Mouse (Mus musculus) hindbrain, embryonic 13.5 days (tissue): ENCODE results near the gene Col4a4. TPM values are rescaled to one million over a fixed set of nuclear protein-coding genes. Genes with fewer than 3 reads are reported as not detected.
A peak's percentile ranks its signal among the peaks of the same experiment; 100 is the strongest.

Experiments used
- ATAC-seq: fragments of 200-750 bp; cut with Nextera tagmentation; 2 replicates; pipeline ENCODE4 v1.8.0; 2017; ENCODE audit warnings: moderate TSS enrichment; ENCODE audit not compliant: low FRiP score
- H3K27ac ChIP-seq: fragments of 300-500 bp; sonication (generic); 2 replicates; pipeline ENCODE4 v1.5.1; 2015; ENCODE audit warnings: inconsistent platforms, mild to moderate bottlenecking, moderate library complexity
- H3K27me3 ChIP-seq: fragments of 300-500 bp; sonication (generic); 2 replicates; pipeline ENCODE4 v1.6.1; 2015; ENCODE audit warnings: mild to moderate bottlenecking, inconsistent platforms
- H3K36me3 ChIP-seq: fragments of 300-500 bp; sonication (generic); 2 replicates; pipeline ENCODE4 v1.6.1; 2015; ENCODE audit warnings: mild to moderate bottlenecking, inconsistent platforms
- H3K4me1 ChIP-seq: fragments of 300-500 bp; sonication (generic); replicated peaks from 2 replicates; pipeline ENCODE4 v1.6.1; 2015; ENCODE audit warnings: inconsistent platforms
- H3K4me2 ChIP-seq: fragments of 300-500 bp; sonication (generic); 2 replicates; pipeline ENCODE4 v1.6.1; 2015; ENCODE audit warnings: inconsistent platforms, mild to moderate bottlenecking, moderate library complexity
- H3K4me3 ChIP-seq: fragments of 300-500 bp; sonication (generic); 2 replicates; pipeline ENCODE4 v1.5.1; 2015; ENCODE audit warnings: mild to moderate bottlenecking, inconsistent platforms
- H3K9ac ChIP-seq: fragments of 300-500 bp; sonication (generic); 2 replicates; pipeline ENCODE4 v1.6.1; 2015; ENCODE audit warnings: mild to moderate bottlenecking, inconsistent platforms
- H3K9me3 ChIP-seq: fragments of 300-500 bp; sonication (generic); 2 replicates; pipeline ENCODE4 v1.6.1; 2016; ENCODE audit warnings: inconsistent platforms
- WGBS: fragments of 180-500 bp; shearing (Covaris S2); methylation state at CpG from one replicate; pipeline ENCODE4 v1.1.7; 2015; 5-methylcytosine and 5-hydroxymethylcytosine counted together
- polyA plus RNA-seq: library from polyadenylated mRNA; unstranded; fragments of >200 nt; fragmentation: Nextera tagmentation; extraction: Ambion mirVana; gene quantifications from 2 replicates; pipeline ENCODE4 v1.2.1, GENCODE M21; 2015

The Col4a4 gene
- polyA plus RNA-seq, 1 experiment from 2014 or later, result 0.26 TPM

GRCm38 (mm10) chr1:82575681-82576080 is 11.0 kb downstream of the Col4a4 start:
- 93% methylated on average over 3 of the region's 3 CpGs for WGBS
- Histone ChIP-seq H3K27ac (no peak overlapping the region), H3K9ac (no peak overlapping the region), H3K4me1 (no peaks in the 10 kb centered on the region), H3K36me3 (no peaks in the 10 kb centered on the region), H3K9me3 (no peaks in the 10 kb centered on the region), H3K4me3 (no peak overlapping the region), H3K27me3 (no peaks in the 10 kb centered on the region), H3K4me2 (no peak overlapping the region)
- ATAC-seq, result no peak

DNA sequence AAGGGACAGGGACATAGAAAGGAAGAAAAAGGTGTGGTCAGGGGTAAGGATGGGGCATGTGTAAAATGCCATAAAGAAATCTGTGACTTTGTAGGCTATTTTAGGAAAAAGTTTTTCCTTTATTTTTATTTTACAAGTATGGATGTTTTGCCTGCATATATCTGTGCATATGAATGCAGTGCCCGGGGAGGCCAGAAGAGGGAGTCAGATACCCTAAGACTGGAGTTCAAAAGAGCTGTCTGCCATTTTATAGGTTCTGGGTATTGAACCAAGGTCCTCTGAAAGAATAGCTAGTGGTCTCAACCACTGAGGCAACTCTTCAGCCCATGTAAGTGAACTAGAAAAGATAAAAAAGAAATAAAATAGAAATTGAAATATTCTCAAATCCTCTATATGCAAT is 14.9 kb downstream of the Col4a4 start:
- no peak overlapping the region for H3K9ac ChIP-seq
- WGBS, result 78% methylated on average over 1 of the region's 1 CpGs
- H3K4me3 ChIP-seq, result no peak overlapping the region
- H3K27ac ChIP-seq, result no peak overlapping the region
- no peak overlapping the region for H3K4me2 ChIP-seq
- no peaks in the 10 kb centered on the region for H3K36me3 ChIP-seq
- no peak for ATAC-seq
- H3K4me1 ChIP-seq, result no peaks in the 10 kb centered on the region
- H3K9me3 ChIP-seq, result no peaks in the 10 kb centered on the region
- no peaks in the 10 kb centered on the region for H3K27me3 ChIP-seq

DNA sequence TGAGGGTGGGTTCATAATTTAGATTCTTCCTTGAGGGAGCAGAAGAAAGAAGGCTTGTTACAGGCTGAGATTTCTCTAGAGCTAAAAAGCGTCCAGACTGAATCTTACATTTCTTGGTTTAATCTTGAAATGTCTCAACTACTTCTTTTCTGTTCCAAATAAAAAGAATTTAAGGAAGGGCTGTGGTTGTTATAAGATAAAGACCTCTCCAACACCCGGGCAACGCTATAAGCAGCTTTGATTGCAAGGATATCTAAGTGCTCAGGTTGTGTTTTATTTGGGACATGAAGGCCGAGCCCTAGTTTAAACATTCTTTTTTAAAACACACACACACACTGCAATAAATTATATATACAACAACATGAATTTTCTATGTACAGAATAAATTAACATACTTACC is 17.2 kb downstream of the Col4a4 start:
- 95% methylated on average over 4 of the region's 4 CpGs for WGBS

DNA sequence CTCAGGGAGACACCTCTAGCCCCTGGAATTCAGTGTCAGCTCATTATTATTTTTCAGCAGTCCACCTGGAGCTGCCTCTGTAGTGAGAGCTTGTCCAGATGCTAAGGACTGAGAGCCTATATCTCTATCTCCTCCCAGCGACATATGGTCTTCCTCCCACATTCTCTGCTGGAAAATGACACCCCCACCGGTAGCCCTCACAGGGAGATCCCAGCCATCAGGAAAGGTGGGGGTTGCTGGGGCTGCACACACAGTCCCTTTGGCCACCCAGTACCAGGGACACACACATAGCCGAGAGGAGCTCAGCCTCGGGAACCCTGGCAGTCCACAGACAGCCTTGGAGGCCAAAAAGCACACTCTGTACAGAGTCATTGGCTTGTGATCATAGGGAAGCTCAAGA is 26.4 kb downstream of the Col4a4 start:
- no peaks in the 10 kb centered on the region for H3K27me3 ChIP-seq
- H3K27ac ChIP-seq, result no peak overlapping the region
- WGBS, result 85% methylated on average over 4 of the region's 4 CpGs
- no peaks in the 10 kb centered on the region for H3K4me1 ChIP-seq
- H3K4me2 ChIP-seq, result no peak overlapping the region
- H3K36me3 ChIP-seq, result no peaks in the 10 kb centered on the region
- no peaks in the 10 kb centered on the region for H3K9me3 ChIP-seq
- ATAC-seq, result no peak
- H3K4me3 ChIP-seq, result no peak overlapping the region
- no peak overlapping the region for H3K9ac ChIP-seq

More for the DNA sequence above, 17.2 kb downstream of the Col4a4 start:
- no peak for ATAC-seq
- Histone ChIP-seq H3K4me2 (no peak overlapping the region), H3K9me3 (no peaks in the 10 kb centered on the region), H3K27ac (no peak overlapping the region), H3K4me3 (no peak overlapping the region), H3K36me3 (no peaks in the 10 kb centered on the region), H3K4me1 (no peaks in the 10 kb centered on the region), H3K9ac (no peak overlapping the region), H3K27me3 (no peaks in the 10 kb centered on the region)

- no peaks in the 10 kb centered on the region for H3K36me3 ChIP-seq
- no peak overlapping the region for H3K4me2 ChIP-seq
- H3K4me3 ChIP-seq, result no peak overlapping the region
- 85% methylated on average over 5 of the region's 5 CpGs for whole genome bisulfite sequencing
- peak; percentile 28; the same call in 1 of the 2 replicates for ATAC-seq
- H3K27me3 ChIP-seq, result no peaks in the 10 kb centered on the region
- H3K9me3 ChIP-seq, result no peaks in the 10 kb centered on the region
- H3K27ac ChIP-seq, result no peak overlapping the region
- H3K9ac ChIP-seq, result no peak overlapping the region
- H3K4me1 ChIP-seq, result no peaks in the 10 kb centered on the region; the same call in 1 of the 2 replicates
Observed at GRCm38 (mm10) chr1:82554889-82555288, 31.8 kb downstream of the Col4a4 start.

GRCm38 (mm10) chr1:82554443-82554850 is 32.2 kb downstream of the Col4a4 start:
- Histone ChIP-seq H3K9me3 (no peaks in the 10 kb centered on the region), H3K4me2 (no peak overlapping the region), H3K36me3 (no peaks in the 10 kb centered on the region), H3K4me3 (no peak overlapping the region), H3K4me1 (no peaks in the 10 kb centered on the region; the same call in 1 of the 2 replicates), H3K27ac (no peak overlapping the region), H3K9ac (no peak overlapping the region), H3K27me3 (no peaks in the 10 kb centered on the region)
- WGBS, result 42% methylated on average over 6 of the region's 6 CpGs
- peak; percentile 80 for ATAC-seq

- WGBS, result 74% methylated on average over 8 of the region's 8 CpGs
- Histone ChIP-seq H3K4me1 (peaks cover 9% of the 10 kb centered on the region; the same call in 1 of the 2 replicates), H3K36me3 (no peaks in the 10 kb centered on the region), H3K27me3 (no peaks in the 10 kb centered on the region), H3K9me3 (no peaks in the 10 kb centered on the region), H3K4me2 (no peak overlapping the region), H3K4me3 (no peak overlapping the region), H3K9ac (no peak overlapping the region), H3K27ac (no peak overlapping the region)
- ATAC-seq, result 0 out of 2 replicates have a peak, but pooled peaks have one; percentile 57
Observed at GRCm38 (mm10) chr1:82545199-82545960, 41.3 kb downstream of the Col4a4 start.

DNA sequence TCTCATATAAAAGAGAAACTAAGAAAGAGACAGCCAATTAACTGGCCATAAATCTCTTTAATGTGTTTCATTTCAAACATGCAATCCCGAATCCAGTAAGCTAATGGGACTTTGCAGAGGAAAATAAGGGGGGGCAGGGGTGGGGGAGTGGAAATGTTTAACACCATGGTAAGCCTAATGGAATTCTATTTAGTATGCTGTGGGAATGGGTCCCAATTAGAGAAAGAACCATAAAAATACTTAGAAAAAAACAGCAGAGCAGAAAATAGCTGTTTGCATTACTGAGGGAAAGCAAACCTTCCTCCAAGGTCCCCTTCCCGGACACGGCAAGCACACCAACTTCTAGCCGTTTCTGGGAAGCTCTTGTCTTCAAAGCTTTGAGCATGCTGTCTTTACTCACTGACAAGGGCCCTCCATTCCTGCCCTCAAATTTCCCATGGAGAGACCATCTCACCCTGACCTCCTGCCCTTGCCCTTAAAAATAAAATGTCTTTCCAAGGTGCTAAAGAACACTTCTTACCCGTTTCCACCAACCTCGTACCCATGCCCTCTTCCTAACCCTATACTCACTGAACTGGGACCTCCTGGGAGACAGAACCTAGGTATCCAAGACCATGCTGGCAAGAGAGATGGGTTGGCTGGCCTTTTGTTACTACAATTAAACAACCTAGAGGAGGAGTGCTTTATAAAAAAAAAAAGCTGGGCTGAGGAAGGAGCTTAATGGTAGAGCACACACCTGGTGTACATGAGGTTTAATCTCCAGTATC is 42.0 kb downstream of the Col4a4 start:
- peaks cover 9% of the 10 kb centered on the region; the same call in 1 of the 2 replicates for H3K4me1 ChIP-seq
- no peaks in the 10 kb centered on the region for H3K9me3 ChIP-seq
- no peak overlapping the region for H3K9ac ChIP-seq
- no peak overlapping the region for H3K4me3 ChIP-seq
- ATAC-seq, result peak; percentile 83
- peak overlapping the region; percentile 60 for H3K27ac ChIP-seq
- no peaks in the 10 kb centered on the region for H3K36me3 ChIP-seq
- 63% methylated on average over 6 of the region's 6 CpGs for WGBS
- no peaks in the 10 kb centered on the region for H3K27me3 ChIP-seq
- no peak overlapping the region for H3K4me2 ChIP-seq

- Histone ChIP-seq H3K4me1 (peaks cover 9% of the 10 kb centered on the region; the same call in 1 of the 2 replicates), H3K36me3 (no peaks in the 10 kb centered on the region), H3K9me3 (no peaks in the 10 kb centered on the region), H3K9ac (no peak overlapping the region), H3K27me3 (no peaks in the 10 kb centered on the region), H3K4me3 (no peak overlapping the region), H3K4me2 (no peak overlapping the region), H3K27ac (no peak overlapping the region)
- ATAC-seq, result no peak
- WGBS, result 78% methylated on average over 2 of the region's 2 CpGs
Observed at GRCm38 (mm10) chr1:82543934-82544333, 42.7 kb downstream of the Col4a4 start.

GRCm38 (mm10) chr1:82540056-82540455 is 46.6 kb downstream of the Col4a4 start:
- Histone ChIP-seq H3K4me1 (peaks cover 19% of the 10 kb centered on the region), H3K9me3 (no peaks in the 10 kb centered on the region), H3K9ac (no peak overlapping the region), H3K36me3 (no peaks in the 10 kb centered on the region), H3K4me3 (no peak overlapping the region), H3K4me2 (no peak overlapping the region), H3K27ac (no peak overlapping the region), H3K27me3 (no peaks in the 10 kb centered on the region)
- 86% methylated on average over 5 of the region's 5 CpGs for WGBS
- ATAC-seq, result no peak

GRCm38 (mm10) chr1:82537848-82538247 is 48.8 kb downstream of the Col4a4 start:
- H3K9me3 ChIP-seq, result no peaks in the 10 kb centered on the region
- no peak for ATAC-seq
- H3K4me2 ChIP-seq, result no peak overlapping the region
- H3K4me3 ChIP-seq, result no peak overlapping the region
- no peak overlapping the region for H3K9ac ChIP-seq
- H3K4me1 ChIP-seq, result peaks cover 12% of the 10 kb centered on the region
- WGBS, result 65% methylated on average over 3 of the region's 3 CpGs
- H3K27ac ChIP-seq, result no peak overlapping the region
- H3K36me3 ChIP-seq, result no peaks in the 10 kb centered on the region
- H3K27me3 ChIP-seq, result no peaks in the 10 kb centered on the region

- no peak overlapping the region for H3K27ac ChIP-seq
- H3K9me3 ChIP-seq, result no peaks in the 10 kb centered on the region
- H3K4me2 ChIP-seq, result peak overlapping the region; percentile 13; the same call in 1 of the 2 replicates
- no peaks in the 10 kb centered on the region for H3K27me3 ChIP-seq
- no peak overlapping the region for H3K4me3 ChIP-seq
- H3K4me1 ChIP-seq, result peaks cover 12% of the 10 kb centered on the region
- 41% methylated on average over 6 of the region's 6 CpGs for WGBS
- no peaks in the 10 kb centered on the region for H3K36me3 ChIP-seq
- H3K9ac ChIP-seq, result no peak overlapping the region
- ATAC-seq, result 0 out of 2 replicates have a peak, but pooled peaks have one; percentile 49
Observed at GRCm38 (mm10) chr1:82536515-82537174, 50.0 kb downstream of the Col4a4 start.
